Mouse (Mus musculus): ENCODE data around the gene Xkr8.
"Not testable (repeated sequence)": the region's sequence is repeated elsewhere in the genome, so short reads cannot be mapped to it uniquely, and the experiment has no call there.

Gene Xkr8

DNA sequence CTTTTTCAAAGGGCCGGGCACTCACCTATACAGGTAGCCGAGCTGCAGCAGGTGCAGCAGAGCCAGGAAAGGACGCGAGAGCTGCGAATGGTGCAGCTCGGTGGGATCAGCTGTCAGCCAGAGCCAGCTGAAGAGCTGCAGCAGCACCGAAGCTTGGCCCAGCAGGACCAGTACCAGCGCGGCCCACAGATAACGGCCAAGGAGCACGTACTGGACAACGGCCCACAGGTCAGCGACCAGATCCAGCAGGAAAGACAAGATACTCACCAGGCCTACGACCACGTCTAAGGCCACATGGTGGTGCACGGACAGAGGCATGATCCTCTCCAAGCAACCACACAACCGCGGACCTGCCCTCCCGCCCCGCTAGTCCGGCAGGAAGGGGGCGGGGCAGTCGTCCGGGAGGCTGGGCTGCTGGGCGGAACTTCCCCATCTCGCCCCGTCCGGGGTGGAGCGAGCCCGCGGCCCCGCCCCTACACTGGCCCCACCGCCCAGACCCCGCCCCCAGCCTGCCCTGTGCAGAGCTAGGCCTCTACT, at the start of gene Xkr8:
Gene Xkr8, minus strand, starts transcription at position 399 of the 537 bp plus-strand sequence.
- DNase-seq, result peak; percentile 86

DNA sequence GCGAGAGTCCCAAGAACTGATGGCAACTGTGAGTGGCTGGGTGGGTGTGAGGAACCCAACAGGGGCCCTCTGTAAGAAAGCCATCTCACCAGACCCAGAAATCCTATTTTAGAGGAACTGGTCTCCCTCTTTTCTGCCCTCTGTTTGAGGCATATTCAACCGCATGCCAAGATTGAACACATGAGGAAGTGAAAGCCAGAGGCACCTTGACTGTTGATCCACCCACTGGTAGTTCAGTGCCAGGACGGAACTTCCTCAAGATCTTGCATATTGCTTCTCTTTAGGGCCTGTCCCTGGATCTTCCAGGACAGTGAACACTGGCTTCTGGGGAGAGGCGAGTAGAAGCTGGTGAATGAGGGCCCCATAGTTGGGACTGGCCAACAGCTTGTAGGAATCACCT, 47.9 kb upstream of the Xkr8 start:
- no peak for DNase-seq

DNA sequence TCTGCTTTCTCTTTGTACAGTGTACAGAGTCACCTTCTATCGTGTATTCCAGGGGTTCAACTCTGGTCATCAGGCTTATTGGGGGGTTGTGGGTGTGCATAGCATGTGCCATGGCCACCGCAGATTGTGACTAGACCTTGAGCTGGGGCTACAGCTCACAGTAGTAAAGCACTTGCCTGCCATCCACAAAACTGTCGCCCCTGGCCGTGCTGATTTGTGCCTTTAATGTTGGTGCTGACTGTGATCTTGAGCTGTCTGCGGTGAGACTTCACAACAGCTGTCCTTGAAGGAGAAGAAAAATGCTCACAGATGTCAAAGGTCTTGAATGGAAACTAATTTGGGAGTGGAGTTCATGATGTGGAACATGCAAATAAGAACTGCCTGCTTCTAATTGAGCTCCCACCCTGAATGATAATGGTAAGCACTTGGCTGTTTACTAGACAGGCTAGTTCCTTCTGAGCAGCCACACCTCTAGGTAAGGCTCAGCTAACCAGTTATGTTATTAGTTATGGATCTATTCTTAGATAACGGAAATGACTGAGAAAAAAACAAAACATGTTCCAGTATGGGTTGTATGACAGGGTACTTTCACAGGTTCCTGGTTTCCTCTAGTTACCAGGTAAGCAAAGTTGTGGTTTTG, 46.3 kb upstream of the Xkr8 start:
- DNase-seq, result no peak

DNA sequence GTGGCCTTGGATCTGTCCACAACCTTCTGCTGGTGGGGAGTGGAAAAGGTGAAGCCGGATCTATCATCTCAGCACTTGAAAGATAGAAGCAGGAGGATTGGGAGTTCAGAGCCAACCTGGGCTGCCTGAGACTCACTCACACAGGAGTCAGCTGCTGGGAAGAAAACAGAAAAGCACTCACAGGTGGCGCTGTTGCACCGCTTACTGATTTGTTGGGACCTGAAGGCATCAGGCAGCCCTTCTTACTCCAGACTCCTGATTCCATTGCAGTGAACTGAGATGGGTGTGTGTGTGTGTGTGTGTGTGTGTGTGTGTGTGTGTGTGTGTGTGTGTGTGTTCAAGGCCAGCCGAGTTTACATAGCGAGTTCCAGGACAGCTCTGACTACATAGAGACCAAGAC, 44.4 kb upstream of the Xkr8 start:
- peak; percentile 57 to 76 for DNase-seq

DNA sequence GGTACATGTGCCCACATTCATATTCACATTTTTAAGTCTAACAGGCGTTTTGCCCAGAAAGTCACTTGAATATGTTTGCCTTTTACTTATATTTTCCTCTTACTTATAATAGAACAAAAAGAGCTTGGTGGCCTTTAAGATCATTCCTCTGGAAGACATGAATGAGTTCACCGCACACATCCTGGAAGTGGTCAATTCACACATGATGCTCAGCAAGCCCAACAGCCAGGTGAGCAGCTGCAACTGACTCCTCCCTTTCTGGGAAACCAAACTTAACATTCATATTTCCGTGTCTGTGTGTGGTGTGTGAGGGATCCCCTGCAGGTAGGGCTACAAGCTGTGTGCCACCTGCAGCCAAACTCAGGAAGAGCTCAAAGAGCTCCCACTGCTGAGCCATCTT, 42.6 kb upstream of the Xkr8 start:
- DNase-seq, result no peak

DNA sequence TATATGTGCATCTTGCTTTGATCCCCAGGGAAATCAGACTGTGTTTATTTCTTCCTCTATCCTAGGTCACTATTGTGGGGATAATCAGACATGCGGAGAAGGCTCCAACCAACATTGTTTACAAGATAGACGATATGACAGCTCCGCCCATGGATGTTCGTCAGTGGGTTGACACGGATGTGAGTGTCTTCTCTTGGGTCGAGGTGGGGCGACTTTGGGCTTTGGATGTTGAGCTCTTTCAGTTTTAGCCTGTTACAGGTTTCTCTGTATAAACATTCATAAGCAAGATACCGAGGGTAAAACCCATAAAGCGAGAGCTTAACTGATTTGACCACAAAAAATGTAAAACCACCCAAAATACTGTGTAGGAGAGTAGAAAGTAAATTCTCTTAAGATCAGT, 39.4 kb upstream of the Xkr8 start:
- no peak for DNase-seq

DNA sequence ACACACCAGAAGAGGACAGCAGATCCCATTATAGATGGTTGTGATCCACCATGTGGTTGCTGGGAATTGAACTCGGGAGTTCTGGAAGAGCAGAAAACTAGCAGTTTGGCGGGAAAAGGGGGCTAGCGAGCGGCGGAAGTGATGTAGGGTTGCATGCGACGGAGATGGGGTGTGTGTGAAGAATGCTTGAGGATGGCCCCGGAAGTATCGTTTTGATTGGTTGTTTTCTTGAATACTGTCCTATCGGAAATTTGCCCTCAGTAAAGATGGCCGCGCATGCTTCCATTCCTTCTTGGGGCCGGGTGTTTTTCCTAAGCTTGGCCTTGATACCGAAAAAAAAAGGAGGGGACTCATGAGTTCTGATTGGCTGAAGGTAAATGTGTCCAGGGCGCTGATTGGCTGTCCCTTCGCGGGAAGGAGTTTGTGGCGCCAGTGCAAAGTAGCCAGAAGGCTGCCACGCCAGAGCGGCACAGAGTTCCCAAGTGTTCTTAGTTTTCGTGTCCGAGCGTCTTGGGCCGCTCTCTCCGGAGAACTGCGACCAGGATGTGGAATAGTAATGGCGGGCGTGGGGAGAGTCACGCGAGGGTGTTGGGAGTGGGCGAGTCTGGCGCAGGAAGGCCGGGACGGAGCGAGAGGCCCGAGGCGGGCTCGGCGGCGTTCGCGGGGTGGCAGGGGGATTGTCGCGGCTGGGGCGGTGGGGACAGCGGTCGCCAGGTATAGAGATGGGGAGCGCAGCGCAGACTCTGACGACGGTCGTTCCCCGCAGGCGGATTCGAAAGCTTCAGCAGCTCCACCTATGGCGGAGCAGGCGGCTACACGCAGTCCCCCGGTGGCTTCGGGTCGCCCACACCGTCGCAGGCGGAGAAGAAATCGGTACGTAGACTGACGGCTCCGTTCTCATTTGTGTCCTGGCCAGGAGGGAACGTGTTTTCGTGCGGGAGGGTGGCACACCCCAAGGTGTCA, 35.8 kb upstream of the Xkr8 start, which contains the start of gene Rpa2:
Gene Rpa2, plus strand, starts transcription at position 419 of the 963 bp plus-strand sequence.
- DNase-seq, result peak; percentile 99 to 100

DNA sequence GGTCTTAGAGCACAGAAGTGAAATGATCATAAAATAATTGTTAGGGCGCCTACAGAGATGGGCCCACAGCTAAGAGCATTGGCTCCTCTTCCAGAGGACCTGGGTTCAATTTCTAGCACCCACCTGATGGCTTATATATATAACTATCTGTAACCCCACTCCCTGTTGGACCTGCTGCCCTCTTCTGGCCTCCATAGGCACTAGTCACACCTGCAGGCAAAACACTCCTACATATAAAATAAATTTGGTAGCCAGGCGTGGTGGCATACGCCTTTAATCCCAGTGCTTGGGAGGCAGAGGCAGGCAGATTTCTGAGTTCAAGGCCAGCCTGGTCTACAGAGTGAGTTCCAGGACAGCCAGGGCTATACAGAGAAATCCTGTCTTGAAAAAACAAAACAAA, 30.8 kb upstream of the Xkr8 start:
- not testable (repeated sequence) for DNase-seq

DNA sequence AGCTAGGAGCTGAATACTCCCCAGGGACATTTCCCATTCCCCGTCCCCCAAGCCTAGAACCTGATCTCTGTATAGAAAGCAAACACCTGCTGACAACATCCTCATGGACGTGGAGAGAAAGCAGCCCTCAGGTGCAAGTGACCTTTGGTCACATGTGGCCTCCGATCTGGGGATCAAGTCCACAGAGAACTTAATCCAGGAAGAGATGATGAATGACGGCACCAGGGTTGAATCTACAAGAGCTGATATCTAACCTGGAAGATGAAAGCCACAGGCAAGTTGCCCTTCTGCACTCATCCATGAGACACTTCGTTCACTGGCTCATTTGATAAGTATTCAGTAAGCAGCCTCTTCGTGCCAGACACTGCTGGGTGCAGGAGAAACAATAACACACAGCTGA, 30.3 kb upstream of the Xkr8 start:
- no peak for DNase-seq

DNA sequence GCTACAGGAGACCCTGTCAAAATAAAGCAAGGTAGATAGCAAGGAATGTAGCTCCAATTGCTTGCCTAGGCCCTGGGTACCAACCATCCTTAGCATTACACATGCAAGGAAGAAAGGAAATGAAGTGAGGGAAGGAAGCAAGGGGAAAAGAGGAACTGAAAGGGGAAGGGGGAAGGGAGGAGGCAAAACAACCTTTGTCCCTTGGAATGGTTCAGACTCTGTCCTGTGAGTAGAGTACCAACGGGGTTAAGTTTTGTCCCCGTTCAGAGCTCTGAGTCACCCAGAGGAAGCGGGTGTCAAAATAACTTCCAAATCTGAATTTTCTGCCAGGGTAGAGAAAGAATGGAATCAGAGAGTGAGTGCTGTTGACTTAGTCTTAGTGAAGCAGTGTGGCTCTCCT, 27.9 kb upstream of the Xkr8 start:
- no peak for DNase-seq

DNA sequence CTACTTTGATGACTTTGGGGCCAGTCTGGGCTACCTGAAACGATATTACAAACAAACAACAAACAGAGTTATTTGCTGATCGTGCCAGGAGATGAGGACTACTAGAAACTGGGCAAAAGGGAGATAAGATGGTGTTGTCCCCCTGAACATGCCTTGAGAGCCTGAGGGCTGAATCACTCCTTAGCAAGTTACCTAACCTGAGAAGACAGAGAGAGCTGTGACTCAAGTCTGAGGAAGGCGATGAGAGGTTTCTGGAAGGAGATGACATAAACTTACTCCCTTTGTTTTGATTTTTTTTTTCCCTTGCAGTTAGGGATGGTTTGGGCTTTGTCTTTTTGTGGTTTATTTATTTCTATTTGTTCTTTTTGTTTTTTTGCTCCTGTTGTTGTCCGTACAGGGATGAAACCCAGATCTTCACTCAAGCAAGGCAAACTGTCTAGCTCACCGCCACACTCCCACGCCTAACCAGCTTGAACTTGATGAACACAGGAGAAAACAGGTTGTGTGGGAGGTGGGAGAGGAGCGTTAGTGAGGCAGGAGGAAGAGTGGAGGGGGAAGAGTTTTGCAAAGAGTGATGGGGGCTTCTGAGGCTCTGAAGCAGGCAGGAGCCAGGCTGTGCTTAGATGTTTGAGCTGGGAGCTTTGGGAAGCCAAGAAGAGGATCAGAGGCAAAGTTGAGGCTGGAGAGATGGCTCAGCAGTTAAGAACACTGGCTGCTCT, 25.4 kb upstream of the Xkr8 start:
- DNase-seq, result no peak

DNA sequence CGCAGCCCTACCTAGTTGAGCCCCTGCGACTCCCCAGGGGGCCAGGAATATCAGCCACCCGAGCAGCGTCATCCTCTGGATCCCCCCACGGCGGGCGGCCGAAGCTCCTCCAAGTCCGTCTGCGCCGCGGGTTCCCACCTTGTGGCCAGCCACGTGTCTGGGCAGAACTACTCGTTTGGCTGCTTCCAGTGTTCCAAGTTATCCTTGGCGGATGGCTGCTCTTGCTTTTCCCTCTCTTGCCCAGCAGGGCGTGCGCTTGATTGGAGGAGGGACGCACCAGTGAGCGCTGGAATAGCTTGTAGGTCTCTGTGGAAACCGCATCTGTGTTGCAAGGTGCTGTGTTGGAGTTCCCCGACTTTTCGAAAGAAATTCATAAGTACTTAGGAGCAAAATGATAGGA, 24.6 kb upstream of the Xkr8 start, which contains the start of gene Smpdl3b:
Gene Smpdl3b, minus strand, starts transcription at position 279 of the 400 bp plus-strand sequence.
- DNase-seq, result peak; percentile 63 to 65

DNA sequence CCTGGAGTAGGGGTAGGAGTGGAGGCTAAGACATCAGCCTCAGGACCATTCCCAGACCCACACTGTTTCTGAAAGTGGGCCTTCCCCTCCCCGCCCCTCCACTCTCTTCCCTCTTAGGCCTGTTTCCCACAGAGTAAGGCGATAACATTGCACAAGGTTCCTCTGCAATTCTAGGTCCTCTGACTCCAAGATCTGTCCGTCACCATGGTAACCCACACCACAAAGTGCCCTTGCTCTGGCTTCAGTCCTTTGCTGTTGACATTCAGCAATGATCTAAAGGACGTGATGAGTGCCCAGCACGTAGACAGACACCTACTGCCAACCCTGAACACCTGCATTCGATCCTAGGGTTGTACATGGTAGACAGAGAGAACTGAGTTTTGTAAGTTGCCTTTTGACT, 20.6 kb upstream of the Xkr8 start:
- DNase-seq, result no peak

DNA sequence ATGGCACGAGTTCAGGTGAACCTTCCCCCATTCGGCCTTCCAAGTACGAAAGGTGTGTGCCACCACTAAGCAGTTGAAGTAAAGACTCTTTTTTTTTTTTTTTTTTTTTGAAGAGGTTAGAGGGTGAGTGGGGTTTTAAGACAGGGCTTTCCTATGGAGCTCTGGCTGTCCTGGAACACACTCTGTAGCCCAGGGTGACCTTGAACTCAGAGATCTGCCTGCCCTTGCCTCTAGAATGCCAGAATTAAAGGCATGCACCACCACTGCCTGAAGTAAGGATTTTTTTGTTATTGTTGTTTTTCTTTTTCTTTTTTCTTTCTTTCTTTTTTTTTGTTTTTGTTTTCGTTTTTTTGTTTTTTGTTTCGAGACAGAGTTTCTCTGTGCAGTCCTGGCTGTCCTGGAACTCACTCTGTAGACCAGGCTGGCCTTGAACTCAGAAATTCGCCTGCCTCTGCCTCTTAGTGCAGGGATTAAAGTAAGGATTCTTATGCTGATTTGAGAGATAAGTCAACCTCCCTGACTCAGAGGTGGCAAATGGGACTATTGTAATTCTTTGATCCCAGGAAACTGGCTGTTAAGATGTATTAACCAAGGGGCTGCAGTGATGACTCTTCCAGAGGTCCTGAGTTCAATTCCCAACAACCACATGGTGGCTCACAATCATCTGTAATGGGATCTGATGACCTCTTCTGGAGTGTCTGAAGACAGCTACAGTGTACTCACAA, 17.1 kb upstream of the Xkr8 start:
- DNase-seq, result no peak

DNA sequence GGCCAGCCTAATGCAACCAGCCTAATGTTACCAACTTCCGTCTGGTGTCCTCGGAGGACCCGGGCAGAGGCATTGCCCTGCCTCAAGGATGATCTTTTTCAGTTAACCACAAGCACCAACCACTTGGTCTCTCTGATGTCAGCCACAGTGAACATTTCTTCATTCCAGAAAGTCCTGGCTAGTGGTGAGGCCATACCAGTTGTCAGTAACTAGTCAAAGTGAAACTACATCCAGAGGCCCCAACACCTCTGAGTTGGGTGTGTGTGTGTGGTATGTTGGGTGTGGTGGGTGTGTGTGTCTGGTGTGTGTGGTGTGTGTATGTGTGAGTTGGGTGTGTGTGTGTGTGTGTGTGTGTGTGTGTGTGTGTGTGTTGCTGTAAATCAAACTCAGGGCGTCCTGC, 16.4 kb upstream of the Xkr8 start:
- DNase-seq, result no peak

DNA sequence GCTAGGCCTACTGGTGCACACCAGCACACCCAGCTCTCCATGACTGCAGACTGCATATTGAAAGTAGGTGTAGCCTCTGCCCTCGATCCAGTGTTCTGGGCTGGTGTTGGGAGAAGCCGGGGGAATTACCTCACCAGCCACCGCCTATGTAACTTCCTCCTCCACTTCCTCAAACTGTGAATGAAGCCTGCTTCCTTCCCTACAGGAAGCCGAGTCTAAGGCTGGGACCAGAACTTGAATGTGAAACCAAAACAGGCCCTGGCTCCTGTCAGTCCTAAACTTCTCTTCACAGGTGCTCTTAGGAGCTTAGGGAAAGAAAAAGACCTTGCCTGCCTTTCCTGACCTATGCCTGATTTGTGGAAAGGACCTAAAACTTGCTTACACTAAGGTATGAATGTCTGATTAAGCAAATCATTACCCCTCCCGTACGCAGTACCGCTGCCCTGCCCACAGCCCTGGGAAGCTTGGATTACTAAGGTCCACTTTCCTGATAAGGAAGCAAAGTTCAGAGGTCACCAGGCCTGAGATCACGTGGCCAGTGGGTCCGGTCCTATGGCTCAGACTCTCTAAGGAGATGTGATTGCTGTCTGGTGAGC, 15.4 kb upstream of the Xkr8 start:
- no peak for DNase-seq

DNA sequence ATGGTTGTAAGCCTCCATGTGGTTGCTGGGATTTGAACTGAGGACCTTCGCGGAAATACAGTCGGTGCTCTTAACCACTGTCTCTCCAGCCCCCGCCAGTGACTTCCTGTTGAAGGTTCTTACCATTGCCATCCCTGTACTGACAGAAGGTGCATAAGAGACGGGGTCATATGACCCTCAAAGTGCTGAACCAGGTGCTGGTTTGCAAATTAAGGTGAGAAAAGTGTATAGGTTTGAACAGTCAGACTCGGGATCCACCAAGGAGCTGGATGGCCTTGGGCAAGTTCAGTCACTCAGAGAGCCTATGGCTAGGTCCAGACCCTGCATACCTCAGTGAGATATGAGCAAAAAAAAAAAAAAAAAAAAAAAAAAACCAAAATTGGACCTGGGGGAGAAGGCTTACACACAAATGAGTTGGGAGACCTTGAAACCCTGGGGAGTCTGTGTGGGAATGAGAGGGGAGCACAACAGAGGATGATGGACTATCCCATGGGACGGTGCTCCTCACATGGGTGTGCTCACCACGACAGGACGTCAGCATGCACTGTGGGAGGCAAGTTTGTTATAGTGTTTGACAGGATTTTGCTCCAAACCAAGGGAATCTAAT, 14.7 kb upstream of the Xkr8 start:
- DNase-seq, result no peak

DNA sequence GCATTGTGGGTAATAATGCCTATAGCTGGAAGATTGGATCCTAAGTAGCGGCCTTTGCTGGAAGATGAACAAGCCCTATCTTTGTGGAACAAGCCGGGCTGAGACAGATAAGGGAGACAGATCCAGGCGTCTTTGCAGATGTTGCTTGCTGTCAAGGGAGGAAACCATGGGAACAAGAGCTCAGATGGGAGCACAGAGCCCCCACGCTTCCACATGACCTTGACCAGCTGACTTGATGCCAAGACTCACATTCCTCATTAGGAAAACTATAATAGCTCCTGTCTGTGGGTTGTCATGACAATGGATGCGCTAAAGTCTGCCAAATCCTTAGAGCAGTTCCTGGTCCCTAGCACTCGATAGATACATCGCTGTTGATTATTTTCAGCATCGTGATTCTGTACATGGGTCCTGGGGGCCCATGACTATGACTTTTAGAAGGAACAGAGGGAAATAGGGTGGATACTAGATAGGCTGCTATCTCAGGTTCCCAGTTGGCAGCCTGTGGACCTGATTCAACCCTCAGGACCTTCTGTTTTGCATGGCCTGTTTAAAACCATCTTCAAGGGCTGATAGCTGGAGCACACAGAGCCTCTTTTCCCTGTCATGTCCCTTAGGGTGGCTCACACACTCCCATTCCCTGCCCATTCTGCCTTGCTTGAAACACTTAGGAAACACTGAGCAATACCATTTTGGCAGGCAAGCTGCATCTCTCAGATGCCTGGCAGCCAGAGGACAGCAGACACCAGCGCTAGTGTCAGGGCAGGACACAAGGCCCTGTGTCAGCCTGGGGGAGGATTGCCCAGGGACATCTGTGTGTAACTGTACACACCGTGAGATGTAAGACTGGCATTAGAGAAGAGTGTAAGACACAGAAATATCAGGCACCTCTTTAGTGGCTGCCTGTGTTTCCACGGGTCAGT, 11.9 kb upstream of the Xkr8 start:
- no peak for DNase-seq

DNA sequence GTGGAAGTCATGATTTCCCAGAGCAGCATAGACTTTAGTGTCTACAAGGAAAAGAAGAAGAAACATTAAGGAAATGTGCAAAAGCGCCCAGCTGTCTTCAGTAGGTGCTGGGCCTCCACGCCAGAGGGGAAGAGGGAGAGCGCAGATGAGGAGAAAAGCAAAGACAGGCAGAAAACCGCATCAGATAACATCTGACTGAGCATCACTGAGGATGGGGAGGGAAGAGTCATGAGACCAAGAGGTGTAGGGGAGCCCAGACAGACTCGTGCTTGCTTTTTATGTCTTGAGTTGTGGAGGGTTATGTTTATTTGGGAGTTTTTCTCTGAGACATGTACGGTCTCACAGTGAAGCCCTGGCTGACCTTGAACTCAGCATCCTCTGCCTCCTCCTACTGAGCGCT, 9.1 kb upstream of the Xkr8 start:
- no peak for DNase-seq

DNA sequence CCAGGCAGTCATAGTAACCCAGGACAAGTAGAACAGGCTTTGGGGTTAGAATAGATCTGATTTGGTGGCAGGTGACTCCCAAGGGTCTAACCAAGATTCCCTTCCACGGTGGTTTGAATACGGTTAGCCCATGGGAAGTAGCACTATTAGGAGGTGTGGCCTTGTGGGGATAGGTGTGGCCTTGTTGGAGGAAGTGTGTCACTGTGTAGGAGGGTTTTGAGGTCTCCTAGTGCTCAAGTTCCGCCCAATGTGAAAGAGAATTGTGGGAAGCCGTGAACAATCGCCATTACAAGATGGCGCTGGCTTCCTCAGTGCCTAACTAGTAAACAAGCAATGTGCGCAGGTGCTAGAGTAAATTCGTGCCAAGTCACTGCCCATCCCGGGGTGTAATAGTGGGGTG, 4.8 kb upstream of the Xkr8 start:
- not testable (repeated sequence) for DNase-seq

Data from cerebellum, postnatal 14 days (tissue).